Mouse (Mus musculus): Measurements from ENCODE around the gene Fcho2.

Gene Fcho2

GRCm38 (mm10) chr13:98679631-98680041 lies 135.6 kb downstream of the Fcho2 start:
- no peak for DNase-seq (ENCODE audit: low spot score in 2 of 2)

- DNase-seq (ENCODE audit: low spot score in 2 of 2): no peak
Observed at GRCm38 (mm10) chr13:98679230-98679629, 136.0 kb downstream of the Fcho2 start.

GRCm38 (mm10) chr13:98673922-98674321 lies 141.3 kb downstream of the Fcho2 start:
- no peak for DNase-seq (ENCODE audit: low spot score in 2 of 2)

All from urinary bladder, adult 18-20 months (tissue).